Mouse (Mus musculus) v-Abl transformed pro-B cells (cell line): ENCODE measurements around the gene Ints7.

Source experiments
- in situ Hi-C, 2 experiments: fragments of 400-800 bp; cut with MboI; formaldehyde crosslinking; loops; one replicate each; pipeline ENCODE4 v1.15.1; 2025; ENCODE audit not compliant: unreplicated experiment in 2 of 2

The Ints7 gene

GRCm38 (mm10) chr1:191666351-191666750 lies 90.9 kb downstream of the Ints7 start:
- in situ Hi-C loops: no loop called here

- in situ Hi-C loops: no loop called here
Observed at GRCm38 (mm10) chr1:191668030-191668429, 92.6 kb downstream of the Ints7 start.
